ENCODE assay signal across 8 mouse cellular contexts in the genomic region with DNA sequence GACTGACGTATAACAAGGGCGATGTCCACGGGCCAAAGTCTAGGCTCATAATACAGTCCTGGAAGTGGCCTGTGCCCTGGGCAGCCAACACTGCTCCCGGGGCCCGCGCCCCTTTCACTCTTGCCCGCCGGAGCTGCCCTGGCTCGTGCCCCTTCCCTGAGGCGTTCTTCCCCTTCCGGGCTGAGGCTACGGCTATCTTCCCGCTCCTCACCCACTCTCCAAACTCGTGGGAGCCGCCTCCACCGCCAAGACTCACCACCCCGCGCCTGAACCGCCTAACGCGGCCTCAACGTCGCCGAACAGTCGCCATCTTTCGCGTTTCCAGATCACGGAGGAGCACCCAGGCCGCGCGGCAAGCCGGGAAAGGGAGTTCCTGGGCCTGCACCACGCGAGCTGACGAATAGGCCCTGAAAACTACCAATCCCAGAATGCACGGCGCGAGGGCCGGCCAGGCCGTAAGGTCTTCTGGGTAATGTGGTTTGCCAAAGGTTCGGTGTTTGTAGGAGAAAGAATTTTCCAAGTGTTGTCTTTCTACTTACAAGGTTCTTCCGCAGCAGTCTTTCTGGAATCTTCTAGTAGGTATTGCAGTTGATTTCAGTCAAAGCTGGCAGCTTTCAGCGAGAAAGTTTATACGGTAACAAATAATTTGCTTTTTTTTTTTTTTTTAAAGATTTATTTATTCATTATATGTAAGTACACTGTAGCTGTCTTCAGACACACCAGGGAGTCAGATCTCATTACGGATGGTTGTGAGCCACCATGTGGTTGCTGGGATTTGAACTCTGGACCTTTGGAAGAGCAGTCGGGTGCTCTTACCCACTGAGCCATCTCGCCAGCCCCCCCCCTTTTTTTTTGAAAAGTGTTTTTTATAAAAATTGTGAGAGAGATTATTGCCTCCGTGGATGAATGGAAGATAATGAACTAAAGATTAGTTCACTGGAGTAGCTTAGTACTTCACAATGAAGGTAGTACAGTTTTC. TPM values are rescaled to one million over a fixed set of nuclear protein-coding genes. Genes with fewer than 3 reads are reported as not detected.
DNase-seq lines count a peak whose midpoint lies in the region; ATAC-seq and TF ChIP-seq lines count a peak whose summit lies in the region.

A gene (minus strand): TSS at position 328 of the 979 bp plus-strand sequence.

- peak; percentile 92 for ATAC-seq in activated CD4-positive, CD25-positive, alpha-beta regulatory T cell, adult 4 months

- peaks cover 26% of the 10 kb centered on the region for H3K36me3 ChIP-seq in megakaryocyte, embryonic 14.5 days (replicated peaks; ENCODE audit: low read length)

- no peak for TF ChIP-seq CTCF in cortical plate, adult 2 months (IDR thresholded peaks at IDR 0.05; ENCODE audit: extremely low read depth, insufficient read depth, low read length)

- H3K4me3 ChIP-seq in cortical plate, adult 2 months (ENCODE audit: insufficient read depth, low read length): peak within 1 kb of the TSS; percentile 80
- H3K4me3 ChIP-seq in megakaryocyte, embryonic 14.5 days (replicated peaks): peak within 1 kb of the TSS; percentile 98

- DNase-seq in gastrocnemius, adult 8-10 months (ENCODE audit: low spot score in 2 of 2): peak; percentile 88 to 90
- DNase-seq in hindlimb bud, embryonic 11.5 days (ENCODE audit: extremely low spot score, low read depth, low spot score): peak; percentile 84
- peak; percentile 90 to 96 for DNase-seq in left cerebral cortex, adult 8-10 months (ENCODE audit: low spot score in 2 of 2)
- peak; percentile 98 for DNase-seq in right cerebral cortex, postnatal 10 days (ENCODE audit: low spot score in 2 of 2)
- peak; percentile 87 for DNase-seq in urinary bladder, postnatal 25 days (ENCODE audit: low spot score)

- peak; percentile 79 for TF ChIP-seq POLR2A in cortical plate, adult 2 months (IDR thresholded peaks at IDR 0.05; ENCODE audit: extremely low read depth, insufficient read depth, low read length)

- H3K27ac ChIP-seq in cortical plate, adult 2 months (ENCODE audit: insufficient read depth, low read length): peak within 1 kb of the TSS; percentile 85

- H3K27me3 ChIP-seq in megakaryocyte, embryonic 14.5 days (replicated peaks): no peaks in the 10 kb centered on the region

- H3K9me3 ChIP-seq in megakaryocyte, embryonic 14.5 days: 0 out of 2 replicates have a peak, but pooled peaks cover 4% of the 10 kb centered on the region

- H3K4me1 ChIP-seq in cortical plate, adult 2 months (ENCODE audit: control insufficient read depth, insufficient read depth, low read length): no peaks in the 10 kb centered on the region
- H3K4me1 ChIP-seq in megakaryocyte, embryonic 14.5 days: peaks cover 37% of the 10 kb centered on the region

RNA-seq across cellular contexts. Expression of the gene that starts here (rescaled TPM):
- 10 to 100 TPM; 22.8 to 27.3 TPM for polyA plus RNA-seq in activated CD4-positive, CD25-positive, alpha-beta regulatory T cell, adult 4 months (2017; shearing (Covaris generic))
- 53.4 and 60.5 TPM in 2 replicates for polyA plus RNA-seq in cortical plate, adult 2 months (2012; rRNA removed)
- total RNA-seq in gastrocnemius, adult 8-10 months (2022): 10 to 100 TPM; 54.0 to 72.3 (median 63.4) TPM
- 10 to 100 TPM; 77.3 to 95.7 (median 87.1) TPM for total RNA-seq in left cerebral cortex, adult 8-10 months (2022)
- 49.7 and 71.3 TPM in 2 replicates for polyA plus RNA-seq in megakaryocyte, embryonic 14.5 days (2012; ENCODE audit: insufficient read depth, low replicate concordance)

Comparison
In these comparisons a context has a peak if more than half of its experiments do, and no peak if none do; other contexts are left out.
1. Peak in every context shown above with its lines: DNase-seq, ATAC-seq, H3K4me3 ChIP-seq and H3K27ac ChIP-seq.